Mouse (Mus musculus): ENCODE measurements around the gene Mrpl9. TPM values are rescaled to one million over a fixed set of nuclear protein-coding genes. Genes with fewer than 3 reads are reported as not detected.

The Mrpl9 gene
- total RNA-seq, 2 experiments from 2014 or later, result 60.8 to 62.6 TPM

Other genes with a start within 250 kb of the Mrpl9 start
- not detected for gene Gm5286, start 246.6 kb upstream of the Mrpl9 start, total RNA-seq (2021)
- gene Gm4778, start 179.3 kb upstream of the Mrpl9 start, total RNA-seq (2021), result not detected
- 10 to 100 TPM; 12.7 to 13.5 TPM for gene Them4, start 133.2 kb upstream of the Mrpl9 start, total RNA-seq (2021)
- not detected for gene Them5, start 101.2 kb upstream of the Mrpl9 start, total RNA-seq (2021)
- not detected for gene C2cd4d, start 80.9 kb upstream of the Mrpl9 start, total RNA-seq (2021)
- 10 to 100 TPM; 17.7 to 18.1 TPM for gene Rorc, start 70.5 kb upstream of the Mrpl9 start, total RNA-seq (2021)
- gene Lingo4, start 44.8 kb upstream of the Mrpl9 start, total RNA-seq (2021), result under 1 TPM in 1 of 2 experiments, not detected in 1; 0.11 TPM
- gene Tdrkh, start 30.0 kb upstream of the Mrpl9 start, total RNA-seq (2021), result 1 to 10 TPM; 5.8 to 7.2 TPM
- not detected for gene Oaz3, start 597 bp downstream of the Mrpl9 start, total RNA-seq (2021)
- under 1 TPM; 0.19 to 0.25 TPM for gene Celf3, start 35.0 kb downstream of the Mrpl9 start, total RNA-seq (2021)
- 1 to 10 TPM; 1.3 to 2.5 TPM for gene Riiad1, start 37.0 kb downstream of the Mrpl9 start, total RNA-seq (2021)
- 10 to 100 TPM; 31.8 to 31.9 TPM for gene Snx27, start 139.4 kb downstream of the Mrpl9 start, total RNA-seq (2021)
- not detected for gene Gm10972, start 199.8 kb downstream of the Mrpl9 start, total RNA-seq (2021)
- gene Tuft1, start 215.6 kb downstream of the Mrpl9 start, total RNA-seq (2021), result 10 to 100 TPM in 1 of 2 experiments, 1 to 10 TPM in 1; 8.1 to 10.2 TPM

All from heart, postnatal 4 days (tissue).